Mouse (Mus musculus) stomach, postnatal 0 days (tissue): Measurements from ENCODE around the gene Tsen2. TPM values are rescaled to one million over a fixed set of nuclear protein-coding genes. Genes with fewer than 3 reads are reported as not detected.

Experiments
- ATAC-seq: fragments of 200-750 bp; cut with Nextera tagmentation; 2 replicates; pipeline ENCODE4 v1.8.0; 2017; ENCODE audit not compliant: low FRiP score, low TSS enrichment
- DNase-seq: peaks from one replicate; pipeline ENCODE4 v3.0.0-alpha.2; 2016; ENCODE audit warnings: low spot score
- H3K27ac ChIP-seq: fragments of 300-500 bp; sonication (generic); replicated peaks from 2 replicates; pipeline ENCODE4 v1.5.1; 2014; ENCODE audit warnings: mild to moderate bottlenecking, control low read depth
- H3K27me3 ChIP-seq: fragments of 300-500 bp; sonication (generic); 2 replicates; pipeline ENCODE4 v1.6.1; 2014; ENCODE audit warnings: low read length; ENCODE audit not compliant: control insufficient read depth, insufficient read depth
- H3K36me3 ChIP-seq: fragments of 300-500 bp; sonication (generic); 2 replicates; pipeline ENCODE4 v1.6.1; 2014; ENCODE audit warnings: low read length, mixed read lengths; ENCODE audit not compliant: control insufficient read depth, insufficient read depth
- H3K4me1 ChIP-seq: fragments of 300-500 bp; sonication (generic); replicated peaks from 2 replicates; pipeline ENCODE4 v1.6.1; 2014; ENCODE audit warnings: antibody characterized with exemption; ENCODE audit not compliant: control insufficient read depth, insufficient read depth
- H3K4me2 ChIP-seq: fragments of 300-500 bp; sonication (generic); replicated peaks from 2 replicates; pipeline ENCODE4 v1.6.1; 2014; ENCODE audit warnings: low read depth, mild to moderate bottlenecking, control low read depth, moderate library complexity
- H3K4me3 ChIP-seq: fragments of 300-500 bp; sonication (generic); 2 replicates; pipeline ENCODE4 v1.5.1; 2014; ENCODE audit warnings: low read depth, low read length, control low read depth
- H3K9ac ChIP-seq: fragments of 300-500 bp; sonication (generic); 2 replicates; pipeline ENCODE4 v1.6.1; 2014; ENCODE audit warnings: mild to moderate bottlenecking, low read length, control low read depth, mixed read lengths
- H3K9me3 ChIP-seq: fragments of 300-500 bp; sonication (generic); 2 replicates; pipeline ENCODE4 v1.6.1; 2016; ENCODE audit warnings: low read length; ENCODE audit not compliant: control insufficient read depth
- CTCF ChIP-seq: IDR thresholded peaks from 2 replicates; pipeline ENCODE4 v1.5.1; 2016; ENCODE audit warnings: antibody characterized with exemption, low read depth, mild to moderate bottlenecking, moderate library complexity
- EP300 ChIP-seq: optimal IDR thresholded peaks from 2 replicates; pipeline ENCODE3; 2016; ENCODE audit warnings: antibody characterized with exemption
- WGBS: fragments of 180-500 bp; shearing (Covaris S2); extraction: QIAGEN DNeasy Blood & Tissue Kit; methylation state at CpG from one replicate; pipeline ENCODE4 v1.1.7; 2014; 5-methylcytosine and 5-hydroxymethylcytosine counted together
- polyA plus RNA-seq: library from polyadenylated mRNA; unstranded; fragments of >200 nt; fragmentation: Nextera tagmentation; extraction: Ambion mirVana; gene quantifications from 2 replicates; pipeline ENCODE4 v1.2.1, GENCODE M21; 2015

Tsen2 gene
- polyA plus RNA-seq, result 10.0 and 11.1 TPM in 2 replicates

GRCm38 (mm10) chr6:115544442-115544970, at the start of gene Tsen2:
Gene Tsen2 (plus strand): TSS chr6:115544664.
- DNase-seq (peak; percentile 98), ATAC-seq (peak; percentile 94)
- Histone ChIP-seq H3K4me2 (peak within 1 kb of the TSS; percentile 86), H3K9ac (peak within 1 kb of the TSS; percentile 85), H3K4me3 (peak within 1 kb of the TSS; percentile 72), H3K27ac (peak within 1 kb of the TSS; percentile 78), H3K36me3 (no peaks in the 10 kb centered on the region), H3K9me3 (no peaks in the 10 kb centered on the region), H3K27me3 (no peaks in the 10 kb centered on the region), H3K4me1 (no peaks in the 10 kb centered on the region)
- TF ChIP-seq CTCF (peak; percentile 44), EP300 (no peak)
- WGBS, result under 1% methylated on average over 35 of the region's 38 CpGs

DNA sequence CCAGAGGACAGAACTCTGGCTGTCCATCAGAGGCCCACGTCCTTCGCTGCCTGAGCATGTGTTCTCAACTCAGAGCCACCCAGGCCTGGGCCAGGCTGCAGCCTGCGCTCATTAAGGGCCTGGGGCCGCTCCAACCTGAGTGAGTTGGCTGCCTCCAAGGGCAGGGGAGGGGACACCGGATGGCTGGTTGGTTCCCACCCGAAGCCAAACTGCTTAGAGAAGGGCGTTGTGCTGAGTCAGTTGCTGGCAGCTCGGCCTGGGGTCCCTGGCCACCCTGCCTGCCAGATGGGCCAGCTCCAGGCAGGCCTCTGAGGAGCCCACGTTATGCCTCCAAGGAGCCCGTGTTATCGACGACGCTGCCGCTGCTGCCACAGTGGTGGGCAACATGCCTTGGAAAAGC, 44.9 kb upstream of the Tsen2 start:
- DNase-seq (peak; percentile 17), ATAC-seq (no peak)
- H3K36me3 ChIP-seq, result no peaks in the 10 kb centered on the region
- 0 out of 2 replicates have a peak, but pooled peaks cover 4% of the 10 kb centered on the region for H3K4me1 ChIP-seq
- no peak overlapping the region for H3K4me2 ChIP-seq
- H3K4me3 ChIP-seq, result no peak overlapping the region
- TF ChIP-seq EP300, result no peak
- TF ChIP-seq CTCF, result no peak
- no peaks in the 10 kb centered on the region for H3K9me3 ChIP-seq
- 62% methylated on average over 14 of the region's 14 CpGs for WGBS
- H3K27me3 ChIP-seq, result no peaks in the 10 kb centered on the region
- no peak overlapping the region for H3K27ac ChIP-seq
- H3K9ac ChIP-seq, result 0 out of 2 replicates have a peak overlapping the region, but pooled peaks have one; percentile 18

DNA sequence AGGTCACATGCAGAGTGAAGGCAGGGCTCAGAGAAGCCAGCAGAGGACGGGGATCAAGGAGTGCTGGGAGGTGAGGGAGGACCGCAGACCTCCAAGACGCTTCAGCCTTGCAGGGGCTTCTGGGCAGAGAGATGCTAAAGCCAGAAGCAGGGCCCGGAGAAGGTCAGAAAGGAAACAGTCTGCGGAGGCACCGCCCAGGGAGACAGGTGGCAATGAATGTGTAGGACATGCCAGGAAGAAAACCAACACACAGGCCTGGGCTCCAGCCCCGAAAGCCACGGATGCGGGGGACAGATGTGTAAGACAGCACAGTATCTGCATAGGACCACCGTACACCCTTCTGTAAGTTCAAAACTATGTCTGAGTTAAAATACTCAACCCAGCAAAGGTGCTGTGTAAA, 44.2 kb upstream of the Tsen2 start:
- Histone ChIP-seq H3K27me3 (no peaks in the 10 kb centered on the region), H3K4me1 (0 out of 2 replicates have a peak, but pooled peaks cover 4% of the 10 kb centered on the region), H3K4me3 (no peak overlapping the region), H3K9me3 (no peaks in the 10 kb centered on the region), H3K4me2 (no peak overlapping the region), H3K9ac (no peak overlapping the region), H3K36me3 (no peaks in the 10 kb centered on the region), H3K27ac (0 out of 2 replicates have a peak overlapping the region, but pooled peaks have one; percentile 45)
- TF ChIP-seq CTCF, result no peak
- TF ChIP-seq EP300, result no peak
- no peak for ATAC-seq
- no peak for DNase-seq
- WGBS, result 85% methylated on average over 10 of the region's 10 CpGs

DNA sequence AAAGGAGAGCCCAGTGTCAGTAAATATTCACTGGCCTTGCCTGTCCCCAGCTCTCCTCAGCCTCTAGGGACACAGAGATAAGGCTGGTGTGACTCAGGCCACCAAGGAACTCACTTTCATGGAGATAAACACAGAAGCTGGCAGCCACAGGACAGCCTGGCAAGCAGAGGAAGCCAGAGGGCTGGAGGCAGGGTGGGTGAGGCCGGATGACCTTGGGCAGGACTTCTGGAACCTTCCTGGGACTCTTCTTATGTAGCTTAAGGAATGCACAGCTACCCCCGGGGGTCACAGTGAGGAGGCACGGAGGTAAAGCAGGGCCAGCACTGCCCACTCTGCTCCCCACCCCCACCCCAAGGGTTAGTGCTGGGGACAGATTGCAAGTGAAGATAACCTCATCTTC, 43.3 kb upstream of the Tsen2 start:
- Histone ChIP-seq H3K4me2 (no peak overlapping the region), H3K27me3 (no peaks in the 10 kb centered on the region), H3K36me3 (no peaks in the 10 kb centered on the region), H3K4me1 (0 out of 2 replicates have a peak, but pooled peaks cover 4% of the 10 kb centered on the region), H3K27ac (peak overlapping the region; percentile 71), H3K9ac (no peak overlapping the region), H3K4me3 (no peak overlapping the region), H3K9me3 (no peaks in the 10 kb centered on the region)
- WGBS, result 55% methylated on average over 3 of the region's 3 CpGs
- ATAC-seq (peak; percentile 68), DNase-seq (peak; percentile 70)
- TF ChIP-seq EP300 (no peak), CTCF (no peak)

- Histone ChIP-seq H3K9ac (no peak overlapping the region), H3K4me2 (no peak overlapping the region), H3K27me3 (no peaks in the 10 kb centered on the region), H3K4me1 (0 out of 2 replicates have a peak, but pooled peaks cover 4% of the 10 kb centered on the region), H3K36me3 (no peaks in the 10 kb centered on the region), H3K4me3 (no peak overlapping the region), H3K27ac (peak overlapping the region; percentile 59), H3K9me3 (no peaks in the 10 kb centered on the region)
- WGBS, result 87% methylated on average over 4 of the region's 4 CpGs
- DNase-seq (peak; percentile 22), ATAC-seq (no peak)
- TF ChIP-seq CTCF (no peak), EP300 (no peak)
Observed at GRCm38 (mm10) chr6:115503038-115503437, 41.4 kb upstream of the Tsen2 start.

DNA sequence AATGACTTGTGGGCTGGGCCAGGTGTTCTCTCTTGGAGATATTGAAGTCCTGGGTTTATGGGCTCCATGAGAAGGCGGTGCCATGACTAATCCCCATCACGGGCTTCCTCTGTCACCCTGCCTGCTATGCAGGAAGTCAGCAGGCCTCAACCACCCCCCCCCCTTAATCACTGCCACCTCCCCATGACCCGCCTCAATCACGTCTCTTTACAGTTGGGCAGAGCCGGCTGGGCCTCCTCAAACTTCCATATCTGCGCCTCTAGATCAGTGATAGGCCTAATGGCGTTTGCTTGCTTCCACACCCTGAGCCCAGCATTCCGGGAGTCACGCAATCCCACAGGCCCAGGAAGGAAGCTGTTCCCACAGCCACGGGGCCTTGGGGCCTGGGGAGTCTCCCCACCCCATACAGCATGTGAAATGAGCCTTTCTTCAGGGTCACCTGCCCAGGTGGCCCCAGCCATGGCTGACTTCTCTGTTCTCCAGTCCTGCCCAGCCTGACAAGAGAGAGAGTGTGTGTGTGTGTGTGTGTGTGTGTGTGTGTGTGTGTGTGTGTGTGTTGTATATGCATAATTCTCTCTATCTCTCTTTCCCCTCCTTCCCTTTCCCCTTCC, 40.8 kb upstream of the Tsen2 start:
- H3K4me1 ChIP-seq, result 0 out of 2 replicates have a peak, but pooled peaks cover 4% of the 10 kb centered on the region
- no peak overlapping the region for H3K4me3 ChIP-seq
- 54% methylated on average over 10 of the region's 10 CpGs for WGBS
- ATAC-seq (peak; percentile 93), DNase-seq (peak; percentile 90)
- no peaks in the 10 kb centered on the region for H3K36me3 ChIP-seq
- H3K27me3 ChIP-seq, result no peaks in the 10 kb centered on the region
- H3K4me2 ChIP-seq, result no peak overlapping the region
- no peaks in the 10 kb centered on the region for H3K9me3 ChIP-seq
- TF ChIP-seq CTCF (no peak), EP300 (no peak)
- H3K27ac ChIP-seq, result peak overlapping the region; percentile 85
- no peak overlapping the region for H3K9ac ChIP-seq
